Mouse (Mus musculus) gastrocnemius, postnatal 10 days (tissue): ENCODE measurements around the gene Lmcd1. TPM values are rescaled to one million over a fixed set of nuclear protein-coding genes. Genes with fewer than 3 reads are reported as not detected.

Experiments
- DNase-seq: peaks from one replicate; pipeline ENCODE4 v3.0.0; 2021; ENCODE audit warnings: mixed read lengths
- total RNA-seq, 2 experiments: library from RNA; stranded (reverse); gene quantifications; 2 replicates each; pipeline ENCODE4 v1.2.3; 2021

Lmcd1 gene
- total RNA-seq, 2 experiments from 2014 or later = 76.1 to 89.7 TPM

GRCm38 (mm10) chr6:112360676-112361075 is 87.1 kb downstream of the Lmcd1 start:
- DNase-seq = no peak

- DNase-seq = peak; percentile 78
Observed at GRCm38 (mm10) chr6:112362349-112362958, 88.9 kb downstream of the Lmcd1 start.

GRCm38 (mm10) chr6:112364581-112364980 is 91.0 kb downstream of the Lmcd1 start:
- DNase-seq = peak; percentile 34

DNA sequence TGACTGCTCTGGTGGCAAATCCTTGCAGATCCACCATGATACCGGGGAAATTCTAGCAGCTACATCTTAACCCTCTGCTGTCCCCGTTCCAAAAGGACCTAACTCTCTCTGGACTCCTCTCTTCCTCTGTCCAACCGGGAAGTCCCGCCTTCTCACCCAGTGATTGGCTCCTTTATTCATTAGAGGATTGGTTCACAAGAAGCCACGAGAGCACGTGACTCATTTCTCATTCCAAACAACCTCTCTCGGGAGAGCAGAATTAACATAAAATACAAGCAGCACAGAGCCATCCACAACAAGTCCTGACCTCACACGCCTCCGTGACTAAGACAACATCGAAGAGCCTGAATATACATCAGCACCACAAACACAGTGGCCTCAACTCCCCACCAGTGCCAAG is 91.7 kb downstream of the Lmcd1 start:
- DNase-seq = no peak

- DNase-seq = no peak
Observed at GRCm38 (mm10) chr6:112373886-112374585, 100.5 kb downstream of the Lmcd1 start.

- no peak for DNase-seq
Observed at GRCm38 (mm10) chr6:112375661-112376392, 102.3 kb downstream of the Lmcd1 start.

GRCm38 (mm10) chr6:112379054-112379453 is 105.5 kb downstream of the Lmcd1 start:
- no peak for DNase-seq

Other genes starting within 250 kb of the Lmcd1 start
- 1 to 10 TPM; 2.3 TPM for gene Ssu2, start 114.3 kb downstream of the Lmcd1 start, total RNA-seq
- 100 to 1,000 TPM; 162 to 173 TPM for gene Cav3, start 185.7 kb downstream of the Lmcd1 start, total RNA-seq
- gene Oxtr, start 216.2 kb downstream of the Lmcd1 start, total RNA-seq = under 1 TPM; 0.23 to 0.34 TPM